Mouse (Mus musculus) midbrain, embryonic 12.5 days (tissue): Measurements from ENCODE around the gene Cisd3. TPM values are rescaled to one million over a fixed set of nuclear protein-coding genes. Genes with fewer than 3 reads are reported as not detected.

Experiments
- microRNA-seq: library from miRNA; unstranded; fragments of <30 nt; microRNA quantifications from one replicate; pipeline ENCODE4, GENCODE M21; 2017
- polyA plus RNA-seq: library from polyadenylated mRNA; unstranded; fragments of >200 nt; fragmentation: Nextera tagmentation; extraction: Ambion mirVana; gene quantifications from 2 replicates; pipeline ENCODE4 v1.2.1, GENCODE M21; 2016

The Cisd3 gene
- polyA plus RNA-seq, 1 experiment from 2014 or later = 12.4 TPM

Small RNA genes within 50 kb of the gene (microRNA-seq; reads per million reads assigned to microRNA genes)
- not detected for gene Gm24158
- 1.4 reads per million for gene Mir6927

Other genes starting within 250 kb of the Cisd3 start
- gene 4933428G20Rik, start 185.5 kb upstream of the Cisd3 start, polyA plus RNA-seq = 0.77 and 0.84 TPM in 2 replicates
- gene Srcin1, start 109.6 kb upstream of the Cisd3 start, polyA plus RNA-seq = 6.5 and 7.3 TPM in 2 replicates
- 14.2 and 16.2 TPM in 2 replicates for gene Epop, start 56.1 kb upstream of the Cisd3 start, polyA plus RNA-seq
- gene Mllt6, start 22.4 kb upstream of the Cisd3 start, polyA plus RNA-seq = 3.0 and 3.2 TPM in 2 replicates
- 16.5 and 20.0 TPM in 2 replicates for gene Pcgf2, start 14.7 kb downstream of the Cisd3 start, polyA plus RNA-seq
- 450 and 456 TPM in 2 replicates for gene Psmb3, start 17.6 kb downstream of the Cisd3 start, polyA plus RNA-seq
- gene Pip4k2b, start 58.9 kb downstream of the Cisd3 start, polyA plus RNA-seq = 2.7 and 3.3 TPM in 2 replicates
- gene Cwc25, start 80.7 kb downstream of the Cisd3 start, polyA plus RNA-seq = 22.3 and 24.4 TPM in 2 replicates
- gene 1700001P01Rik, start 90.1 kb downstream of the Cisd3 start, polyA plus RNA-seq = 0.31 and 1.3 TPM in 2 replicates
- gene Rpl23, start 96.6 kb downstream of the Cisd3 start, polyA plus RNA-seq = 370 and 378 TPM in 2 replicates
- gene Lasp1, start 113.2 kb downstream of the Cisd3 start, polyA plus RNA-seq = 102 and 106 TPM in 2 replicates
- 14.2 and 15.8 TPM in 2 replicates for gene B230217C12Rik, start 155.0 kb downstream of the Cisd3 start, polyA plus RNA-seq
- gene Fbxo47, start 198.3 kb downstream of the Cisd3 start, polyA plus RNA-seq = 0.54 and 0.71 TPM in 2 replicates